Mouse (Mus musculus): ENCODE data around the gene Hspa13. TPM values are rescaled to one million over a fixed set of nuclear protein-coding genes. Genes with fewer than 3 reads are reported as not detected.

The Hspa13 gene
- 10 to 100 TPM; 14.2 to 14.3 TPM for total RNA-seq (2021)
- long read RNA-seq, experiment 1, full-length matches to known transcripts = 5 of 9 reads
- long read RNA-seq, experiment 1, partial matches to known transcripts = 0 of 9 reads
- long read RNA-seq, experiment 1, other reads (novel, unspliced or antisense) = 4 of 9 reads
- long read RNA-seq, experiment 2, partial matches to known transcripts = 0 of 3 reads
- long read RNA-seq, experiment 2, other reads (novel, unspliced or antisense) = 3 of 3 reads

GRCm38 (mm10) chr16:75766388-75767249 lies at the start of gene Hspa13:
Gene Hspa13, minus strand, starts transcription at chr16:75767104.
- DNase-seq = peak; percentile 98 to 99

GRCm38 (mm10) chr16:75779271-75779670 lies 12.4 kb upstream of the Hspa13 start:
- DNase-seq = peak in 1 of 2 experiments; percentile 14

- DNase-seq = no peak
These were observed 6.3 kb upstream of the Hspa13 start for GRCm38 (mm10) chr16:75773222-75773621.

GRCm38 (mm10) chr16:75767250-75768002 lies 522 bp upstream of the Hspa13 start:
- DNase-seq = peak; percentile 4 to 35

GRCm38 (mm10) chr16:75752876-75753275 lies 14.0 kb downstream of the Hspa13 start:
- no peak for DNase-seq

GRCm38 (mm10) chr16:75750103-75750502 lies 16.8 kb downstream of the Hspa13 start:
- no peak for DNase-seq

GRCm38 (mm10) chr16:75748926-75749325 lies 18.0 kb downstream of the Hspa13 start:
- no peak for DNase-seq

GRCm38 (mm10) chr16:75744014-75744413 lies 22.9 kb downstream of the Hspa13 start:
- no peak for DNase-seq

- no peak for DNase-seq
These were observed 49.3 kb downstream of the Hspa13 start for GRCm38 (mm10) chr16:75717405-75718173.

GRCm38 (mm10) chr16:75696176-75696575 lies 70.7 kb downstream of the Hspa13 start:
- peak; percentile 29 to 60 for DNase-seq

Small RNAs within 50 kb of the gene (microRNA-seq; reads per million reads assigned to microRNA genes)
- gene Gm22923 = 0 reads per million in 2 experiments

Other genes starting within 250 kb of the Hspa13 start
- not detected for gene Lipi, start 181.0 kb downstream of the Hspa13 start, total RNA-seq (2021)
- gene Rbm11, start 174.3 kb downstream of the Hspa13 start, total RNA-seq (2021) = not detected

Measured in heart, adult 18-20 months (tissue).